Mouse (Mus musculus): Measurements from ENCODE around the gene AI597479.

- TF ChIP-seq POLR2A (IDR thresholded peaks at IDR 0.05; ENCODE audit: control insufficient read depth, extremely low read depth, insufficient read depth, low read length, poor library complexity) (no peak), CTCF (IDR thresholded peaks at IDR 0.05; ENCODE audit: borderline replicate concordance, control insufficient read depth, extremely low read depth, insufficient read depth, low read length, poor library complexity) (no peak)
These were observed 38.8 kb downstream of the AI597479 start for GRCm38 (mm10) chr1:43137334-43137733.

Data from thymus, adult 2 months (tissue).